Mouse (Mus musculus): Measurements from ENCODE around the gene C1qtnf5.

DNA sequence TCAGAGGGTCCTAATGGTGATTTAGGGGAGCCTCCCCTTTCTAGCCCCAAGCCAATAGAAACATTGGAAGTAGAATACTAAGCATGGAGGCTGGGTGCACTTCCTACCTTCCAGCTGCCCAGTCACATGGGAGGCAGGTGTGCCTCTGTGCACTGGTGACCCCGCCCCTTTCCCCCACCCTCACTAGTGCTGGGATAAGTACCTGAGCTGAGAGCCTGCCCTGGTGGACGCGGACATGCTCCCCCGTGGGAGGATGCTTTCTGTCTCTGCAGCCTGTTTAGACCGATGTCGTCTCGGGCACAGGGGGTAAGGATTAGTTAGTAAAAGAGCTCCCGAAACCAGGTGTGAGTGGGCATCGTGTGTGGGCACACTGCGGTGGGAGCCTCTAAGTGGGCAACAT is 20.1 kb upstream of the C1qtnf5 start:
- TF ChIP-seq EP300 (IDR thresholded peaks at IDR 0.05) (no peak), CTCF (IDR thresholded peaks at IDR 0.05) (no peak)

Measured in lung, postnatal 0 days (tissue).